Mouse (Mus musculus): ENCODE data around the gene Ndst2. TPM values are rescaled to one million over a fixed set of nuclear protein-coding genes. Genes with fewer than 3 reads are reported as not detected.

Ndst2 gene
- polyA plus RNA-seq (2017; shearing (Covaris generic)): 10 to 100 TPM; 45.7 to 68.8 TPM

DNA sequence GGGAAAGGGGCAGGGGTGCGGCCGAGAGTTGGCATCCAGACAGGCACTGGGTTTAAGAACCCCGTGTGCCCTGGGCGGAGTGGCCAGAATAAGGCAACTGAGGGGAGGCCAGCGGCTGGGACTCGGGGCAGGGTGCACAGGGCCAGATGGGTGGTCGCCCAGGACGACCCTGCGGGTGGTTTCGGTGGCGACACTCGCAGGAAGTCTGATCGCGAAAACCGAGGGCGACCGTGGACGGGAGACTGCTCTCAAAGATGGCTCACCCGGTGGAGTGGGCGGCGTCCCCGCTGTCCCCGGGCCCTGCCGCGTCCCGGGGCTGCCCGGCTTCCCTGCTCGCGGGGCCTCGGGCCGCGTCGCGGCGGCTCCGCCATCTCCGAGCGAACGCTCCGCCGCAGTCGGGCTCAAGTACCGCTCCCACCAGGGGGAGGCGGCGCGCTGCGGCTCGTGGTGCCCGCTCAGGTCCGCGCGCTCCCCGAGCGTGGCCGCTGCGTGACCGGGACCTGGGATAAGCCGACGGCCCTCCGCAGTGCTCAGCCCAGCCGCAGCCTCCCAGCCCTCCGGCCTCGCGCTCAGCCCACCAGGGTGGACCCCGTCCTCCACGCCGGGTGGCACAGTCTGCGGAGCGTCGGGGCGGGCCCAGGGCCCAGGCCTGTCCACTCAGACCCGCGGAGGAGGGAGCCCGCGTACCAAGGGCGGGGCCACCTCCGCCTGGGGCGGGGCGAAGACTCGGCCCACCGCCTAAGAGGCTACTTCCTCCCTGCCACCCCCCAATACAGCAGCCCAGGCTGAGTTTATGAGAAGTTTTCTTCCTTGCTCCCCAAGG, at the start of gene Ndst2:
Gene Ndst2, minus strand, starts transcription at position 611 of the 823 bp plus-strand sequence.

DNA sequence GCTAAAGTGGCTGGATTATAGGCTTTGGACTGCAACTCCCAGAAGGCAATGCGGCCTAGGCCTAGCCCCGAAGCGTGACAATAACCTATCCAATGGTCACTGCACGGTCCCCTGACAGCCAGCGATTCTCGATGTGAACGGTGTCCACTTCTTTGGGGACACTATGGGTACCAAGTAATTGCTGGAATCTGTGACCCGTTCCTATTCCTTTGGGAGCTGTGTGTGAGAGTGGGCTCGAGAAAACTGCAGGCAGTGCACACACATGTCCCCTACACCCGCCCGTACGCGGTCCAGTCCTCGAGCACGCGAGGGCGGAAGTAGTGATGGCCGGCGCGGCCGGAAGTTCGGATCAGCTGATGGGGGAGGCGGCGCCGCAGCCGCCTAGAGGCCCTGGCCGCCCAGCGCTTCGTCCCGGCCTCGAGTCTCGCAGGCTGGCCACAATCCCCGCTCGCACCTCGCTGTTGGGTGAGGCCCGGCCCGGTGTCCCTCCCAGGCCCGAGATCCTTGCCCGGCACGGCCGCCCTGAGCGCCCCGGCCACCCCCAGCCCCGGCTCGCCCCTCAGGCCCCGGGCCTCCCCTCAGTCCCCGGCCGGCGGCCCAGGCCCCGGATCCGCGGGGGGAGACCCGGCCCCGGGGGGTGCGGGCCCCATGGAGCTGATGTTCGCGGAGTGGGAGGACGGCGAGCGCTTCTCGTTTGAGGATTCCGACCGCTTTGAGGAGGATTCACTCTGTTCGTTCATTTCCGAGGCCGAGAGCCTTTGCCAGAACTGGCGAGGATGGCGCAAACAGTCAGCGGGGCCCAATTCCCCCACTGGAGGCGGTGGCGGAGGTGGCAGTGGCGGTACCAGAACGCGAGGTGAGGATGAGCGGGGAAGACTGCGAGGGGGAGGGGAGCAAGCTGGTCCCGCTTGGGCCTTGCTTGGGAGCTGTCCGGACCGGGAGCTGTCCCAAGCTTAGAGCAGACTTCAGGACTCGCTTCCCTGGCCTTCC, 26.9 kb downstream of the Ndst2 start, which contains the start of gene Zswim8:
Gene Zswim8, plus strand, starts transcription at position 352 of the 990 bp plus-strand sequence.

DNA sequence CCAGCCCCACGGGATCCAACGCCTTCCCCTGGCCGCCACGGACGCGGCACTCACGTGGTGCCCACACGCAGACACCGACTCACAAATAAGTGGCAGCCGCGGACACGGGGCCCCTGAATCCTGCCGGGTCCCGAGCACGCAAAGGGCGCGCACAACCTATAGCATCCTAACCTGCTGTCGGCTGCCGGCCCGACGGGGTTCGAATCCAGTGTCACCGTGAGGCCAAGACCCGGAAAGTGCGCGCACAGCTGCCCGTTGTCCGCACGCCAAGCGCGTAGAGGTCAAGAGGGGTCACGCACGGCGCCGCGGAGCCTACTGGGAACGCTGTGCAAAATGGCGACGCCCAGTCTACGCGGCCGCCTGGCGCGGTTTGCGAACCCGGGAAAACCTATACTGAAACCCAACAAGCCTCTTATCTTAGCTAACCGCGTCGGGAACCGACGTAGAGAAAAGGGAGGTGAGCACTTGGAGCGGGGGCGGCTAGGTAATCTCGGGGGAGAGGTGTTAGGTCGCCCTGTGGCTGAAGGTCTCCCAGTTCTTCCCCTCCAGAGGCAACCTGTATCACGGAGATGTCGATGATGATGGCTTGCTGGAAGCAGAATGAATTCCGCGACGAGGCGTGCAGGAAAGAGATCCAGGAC, 31.5 kb downstream of the Ndst2 start, which contains the start of gene Chchd1:
Gene Chchd1, plus strand, starts transcription at position 266 of the 641 bp plus-strand sequence.

DNA sequence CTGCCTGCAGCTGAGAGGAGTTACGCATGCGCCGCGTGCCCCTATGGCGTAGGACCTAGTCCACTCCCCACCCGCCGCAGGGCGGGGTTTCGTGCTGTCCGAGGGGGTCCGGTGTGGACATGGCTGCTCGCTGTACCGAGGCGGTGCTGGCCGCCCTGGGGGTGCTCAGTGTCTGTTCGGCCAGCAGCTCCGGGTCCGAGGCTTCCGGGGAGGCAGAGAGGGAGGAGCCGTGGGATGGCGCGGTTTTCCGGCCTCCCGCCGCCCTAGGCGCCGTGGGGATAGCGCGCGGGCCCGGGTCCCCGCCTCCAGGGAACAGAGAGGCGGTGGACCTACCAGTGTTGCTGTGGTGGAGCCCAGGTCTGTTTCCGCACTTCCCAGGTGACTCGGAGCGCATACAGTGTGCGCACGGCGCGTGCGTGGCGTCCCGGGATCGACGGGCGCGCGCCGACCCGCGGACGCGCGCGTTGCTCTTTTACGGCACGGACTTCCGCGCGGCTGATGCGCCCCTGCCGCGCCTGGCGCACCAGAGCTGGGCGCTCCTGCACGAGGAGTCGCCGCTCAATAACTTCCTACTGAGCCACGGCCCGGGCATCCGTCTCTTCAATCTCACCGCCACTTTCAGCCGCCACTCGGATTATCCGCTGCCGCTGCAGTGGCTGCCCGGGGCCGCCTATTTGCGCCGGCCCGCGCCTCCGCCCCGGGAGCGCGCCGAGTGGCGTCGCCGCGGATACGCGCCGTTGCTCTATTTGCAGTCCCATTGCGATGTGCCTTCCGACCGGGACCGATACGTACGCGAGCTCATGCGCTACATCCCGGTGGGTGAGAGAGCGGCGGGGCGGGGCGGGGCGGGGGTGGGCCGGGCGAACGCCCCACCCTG, 39.2 kb downstream of the Ndst2 start, which contains the start of gene Fut11:
Gene Fut11, plus strand, starts transcription at position 85 of the 877 bp plus-strand sequence.

DNA sequence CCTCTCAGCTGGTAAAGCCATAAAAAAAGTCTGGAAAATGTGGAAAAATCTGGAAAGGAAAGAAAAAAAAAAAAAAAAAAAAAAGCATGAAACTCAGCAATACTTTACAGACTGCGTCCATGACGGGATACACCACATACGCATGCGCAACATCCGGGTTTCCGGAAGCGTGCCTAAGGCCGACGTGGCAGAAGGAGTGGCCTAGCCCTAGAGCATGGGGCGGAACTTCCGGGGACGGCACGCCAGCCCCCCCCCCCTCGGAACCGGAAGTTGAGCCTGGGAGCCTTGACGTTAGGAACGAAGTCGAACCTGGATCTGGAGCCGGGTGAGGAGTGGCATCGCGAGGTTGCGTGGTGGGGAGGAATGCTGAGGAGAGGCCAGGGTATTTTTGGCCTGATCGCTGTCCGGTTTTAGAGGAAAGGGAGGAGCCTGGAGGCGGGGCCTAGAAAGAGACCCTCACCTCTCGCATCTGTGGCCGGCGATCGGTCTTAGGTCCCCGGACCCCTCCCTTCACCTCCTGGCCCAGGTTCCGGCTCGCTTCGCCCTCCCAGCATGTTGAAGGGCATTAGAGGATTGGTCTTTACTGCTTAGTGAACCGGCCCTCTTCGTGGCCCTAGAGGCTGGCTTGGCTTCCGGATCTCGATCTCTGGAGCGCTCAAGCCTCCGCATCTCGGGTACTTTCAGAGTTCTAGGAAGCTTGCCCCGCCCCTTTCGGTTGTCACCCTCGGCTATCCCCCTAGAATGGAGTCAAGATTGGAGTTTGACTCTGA, 60.1 kb downstream of the Ndst2 start, which contains the start of gene Sec24c:
Gene Sec24c, plus strand, starts transcription at position 245 of the 770 bp plus-strand sequence.

Other genes starting within 250 kb of the Ndst2 start
- gene Mss51, start 237.7 kb downstream of the Ndst2 start, polyA plus RNA-seq (2017; shearing (Covaris generic)): 1 to 10 TPM in 1 of 2 experiments, under 1 TPM in 1; 0.31 to 1.8 TPM
- 10 to 100 TPM; 21.2 to 26.0 TPM for gene Ppp3cb, start 188.0 kb downstream of the Ndst2 start, polyA plus RNA-seq (2017; shearing (Covaris generic))
- gene Usp54, start 93.5 kb downstream of the Ndst2 start, polyA plus RNA-seq (2017; shearing (Covaris generic)): 1 to 10 TPM in 1 of 2 experiments, under 1 TPM in 1; 0.78 to 3.6 TPM
- 1 to 10 TPM in 1 of 2 experiments, not detected in 1; 4.7 TPM for gene Myoz1, start 78.0 kb downstream of the Ndst2 start, polyA plus RNA-seq (2017; shearing (Covaris generic))
- gene Synpo2l, start 66.2 kb downstream of the Ndst2 start, polyA plus RNA-seq (2017; shearing (Covaris generic)): under 1 TPM; 0.14 to 0.37 TPM
- gene Sec24c, start 60.3 kb downstream of the Ndst2 start, polyA plus RNA-seq (2017; shearing (Covaris generic)): 100 to 1,000 TPM; 211 to 253 TPM
- gene Fut11, start 39.6 kb downstream of the Ndst2 start, polyA plus RNA-seq (2017; shearing (Covaris generic)): 10 to 100 TPM; 11.4 to 24.7 TPM
- gene Chchd1, start 31.6 kb downstream of the Ndst2 start, polyA plus RNA-seq (2017; shearing (Covaris generic)): 100 to 1,000 TPM; 100 to 109 TPM
- 10 to 100 TPM; 42.7 to 46.8 TPM for gene Zswim8, start 27.0 kb downstream of the Ndst2 start, polyA plus RNA-seq (2017; shearing (Covaris generic))
- 10 to 100 TPM in 1 of 2 experiments, 1 to 10 TPM in 1; 7.8 to 12.4 TPM for gene Camk2g, start 59.5 kb upstream of the Ndst2 start, polyA plus RNA-seq (2017; shearing (Covaris generic))
- gene Plau, start 102.1 kb upstream of the Ndst2 start, polyA plus RNA-seq (2017; shearing (Covaris generic)): not detected
- gene Vcl, start 194.8 kb upstream of the Ndst2 start, polyA plus RNA-seq (2017; shearing (Covaris generic)): 1 to 10 TPM; 2.2 to 2.8 TPM

All from inflammation-experienced regulatory T-cells (primary cell).